Mouse (Mus musculus): ENCODE results near the gene Lipe. TPM values are rescaled to one million over a fixed set of nuclear protein-coding genes. Genes with fewer than 3 reads are reported as not detected.
A peak's percentile ranks its signal among the peaks of the same experiment; 100 is the strongest.
"Not testable (repeated sequence)": the region's sequence is repeated elsewhere in the genome, so short reads cannot be mapped to it uniquely, and the experiment has no call there.

Lipe gene
- polyA plus RNA-seq, 1 experiment from 2014 or later: 5.3 TPM

GRCm38 (mm10) chr7:25402671-25403101 is 4.2 kb upstream of the Lipe start:
- Histone ChIP-seq H3K36me3 (ENCODE audit: control insufficient read depth, insufficient read depth, low read length) (no peaks in the 10 kb centered on the region), H3K4me2 (ENCODE audit: low read length) (no peak overlapping the region), H3K4me1 (ENCODE audit: control insufficient read depth, insufficient read depth, low read length) (no peaks in the 10 kb centered on the region), H3K27ac (ENCODE audit: low read depth, low read length) (no peak overlapping the region), H3K4me3 (ENCODE audit: low read depth, low read length) (no peak overlapping the region), H3K9ac (ENCODE audit: low read length) (no peak overlapping the region), H3K9me3 (replicated peaks; ENCODE audit: control insufficient read depth, low read length) (no peaks in the 10 kb centered on the region), H3K27me3 (replicated peaks; ENCODE audit: control insufficient read depth, insufficient read depth, low read length) (no peaks in the 10 kb centered on the region)
- no peak for ATAC-seq
- 6% methylated on average over 2 of the region's 2 CpGs for WGBS
- DNase-seq (ENCODE audit: low spot score): peak; percentile 32

GRCm38 (mm10) chr7:25401986-25402385 is 3.5 kb upstream of the Lipe start:
- Histone ChIP-seq H3K9ac (ENCODE audit: low read length) (no peak overlapping the region), H3K4me2 (ENCODE audit: low read length) (no peak overlapping the region), H3K9me3 (replicated peaks; ENCODE audit: control insufficient read depth, low read length) (no peaks in the 10 kb centered on the region), H3K4me3 (ENCODE audit: low read depth, low read length) (no peak overlapping the region), H3K4me1 (ENCODE audit: control insufficient read depth, insufficient read depth, low read length) (no peaks in the 10 kb centered on the region), H3K27me3 (replicated peaks; ENCODE audit: control insufficient read depth, insufficient read depth, low read length) (no peaks in the 10 kb centered on the region), H3K36me3 (ENCODE audit: control insufficient read depth, insufficient read depth, low read length) (no peaks in the 10 kb centered on the region), H3K27ac (ENCODE audit: low read depth, low read length) (no peak overlapping the region)
- no peak for ATAC-seq
- 25% methylated on average over 5 of the region's 5 CpGs for WGBS
- DNase-seq (ENCODE audit: low spot score): no peak

- 65% methylated on average over 2 of the region's 2 CpGs for WGBS
These were observed 3.0 kb upstream of the Lipe start for GRCm38 (mm10) chr7:25401551-25401950.

GRCm38 (mm10) chr7:25399028-25399427 is 518 bp upstream of the Lipe start:
- not testable (repeated sequence) for H3K9ac ChIP-seq (ENCODE audit: low read length); ATAC-seq; H3K4me2 ChIP-seq (ENCODE audit: low read length); H3K9me3 ChIP-seq (replicated peaks; ENCODE audit: control insufficient read depth, low read length); H3K27me3 ChIP-seq (replicated peaks; ENCODE audit: control insufficient read depth, insufficient read depth, low read length); H3K4me3 ChIP-seq (ENCODE audit: low read depth, low read length); H3K27ac ChIP-seq (ENCODE audit: low read depth, low read length); DNase-seq (ENCODE audit: low spot score); H3K36me3 ChIP-seq (ENCODE audit: control insufficient read depth, insufficient read depth, low read length)
- peaks cover 10% of the 10 kb centered on the region for H3K4me1 ChIP-seq (ENCODE audit: control insufficient read depth, insufficient read depth, low read length)

More at GRCm38 (mm10) chr7:25401551-25401950, 3.0 kb upstream of the Lipe start:
- H3K4me2 ChIP-seq (ENCODE audit: low read length): no peak overlapping the region
- no peaks in the 10 kb centered on the region for H3K4me1 ChIP-seq (ENCODE audit: control insufficient read depth, insufficient read depth, low read length)
- H3K9me3 ChIP-seq (replicated peaks; ENCODE audit: control insufficient read depth, low read length): no peaks in the 10 kb centered on the region
- no peak overlapping the region for H3K27ac ChIP-seq (ENCODE audit: low read depth, low read length)
- ATAC-seq (no peak), DNase-seq (ENCODE audit: low spot score) (no peak)
- no peak overlapping the region for H3K4me3 ChIP-seq (ENCODE audit: low read depth, low read length)
- H3K36me3 ChIP-seq (ENCODE audit: control insufficient read depth, insufficient read depth, low read length): no peaks in the 10 kb centered on the region
- no peak overlapping the region for H3K9ac ChIP-seq (ENCODE audit: low read length)
- no peaks in the 10 kb centered on the region for H3K27me3 ChIP-seq (replicated peaks; ENCODE audit: control insufficient read depth, insufficient read depth, low read length)

- peak overlapping the region; percentile 62; the same call in 1 of the 2 replicates for H3K4me2 ChIP-seq (ENCODE audit: low read length)
- no peak for ATAC-seq
- peak overlapping the region; percentile 29; the same call in 1 of the 2 replicates for H3K9ac ChIP-seq (ENCODE audit: low read length)
- no peak for DNase-seq (ENCODE audit: low spot score)
- H3K9me3 ChIP-seq (replicated peaks; ENCODE audit: control insufficient read depth, low read length): no peaks in the 10 kb centered on the region
- 89% methylated on average over 14 of the region's 14 CpGs for WGBS
- H3K27ac ChIP-seq (ENCODE audit: low read depth, low read length): no peak overlapping the region; the same call in 1 of the 2 replicates
- no peaks in the 10 kb centered on the region for H3K36me3 ChIP-seq (ENCODE audit: control insufficient read depth, insufficient read depth, low read length)
- no peak overlapping the region for H3K4me3 ChIP-seq (ENCODE audit: low read depth, low read length)
- H3K4me1 ChIP-seq (ENCODE audit: control insufficient read depth, insufficient read depth, low read length): peaks cover 14% of the 10 kb centered on the region
- H3K27me3 ChIP-seq (replicated peaks; ENCODE audit: control insufficient read depth, insufficient read depth, low read length): no peaks in the 10 kb centered on the region
These were observed 1.9 kb downstream of the Lipe start for GRCm38 (mm10) chr7:25396621-25397020.

GRCm38 (mm10) chr7:25395558-25396521 is 2.7 kb downstream of the Lipe start:
- Histone ChIP-seq H3K4me3 (ENCODE audit: low read depth, low read length) (peak overlapping the region; percentile 56), H3K27me3 (replicated peaks; ENCODE audit: control insufficient read depth, insufficient read depth, low read length) (no peaks in the 10 kb centered on the region), H3K36me3 (ENCODE audit: control insufficient read depth, insufficient read depth, low read length) (no peaks in the 10 kb centered on the region), H3K4me2 (ENCODE audit: low read length) (peak overlapping the region; percentile 62), H3K9ac (ENCODE audit: low read length) (peak overlapping the region; percentile 73), H3K27ac (ENCODE audit: low read depth, low read length) (peak overlapping the region; percentile 22; the same call in 1 of the 2 replicates), H3K9me3 (replicated peaks; ENCODE audit: control insufficient read depth, low read length) (no peaks in the 10 kb centered on the region), H3K4me1 (ENCODE audit: control insufficient read depth, insufficient read depth, low read length) (peaks cover 14% of the 10 kb centered on the region)
- DNase-seq (ENCODE audit: low spot score) (peak; percentile 98), ATAC-seq (peak; percentile 98)
- WGBS: 7% methylated on average over 50 of the region's 52 CpGs

- Histone ChIP-seq H3K4me2 (ENCODE audit: low read length) (peak overlapping the region; percentile 62), H3K4me3 (ENCODE audit: low read depth, low read length) (peak overlapping the region; percentile 56), H3K27me3 (replicated peaks; ENCODE audit: control insufficient read depth, insufficient read depth, low read length) (no peaks in the 10 kb centered on the region), H3K9ac (ENCODE audit: low read length) (peak overlapping the region; percentile 73), H3K36me3 (ENCODE audit: control insufficient read depth, insufficient read depth, low read length) (no peaks in the 10 kb centered on the region), H3K27ac (ENCODE audit: low read depth, low read length) (no peak overlapping the region; the same call in 1 of the 2 replicates), H3K4me1 (ENCODE audit: control insufficient read depth, insufficient read depth, low read length) (peaks cover 14% of the 10 kb centered on the region), H3K9me3 (replicated peaks; ENCODE audit: control insufficient read depth, low read length) (no peaks in the 10 kb centered on the region)
- WGBS: 2% methylated on average over 21 of the region's 22 CpGs
- no peak for DNase-seq (ENCODE audit: low spot score)
- no peak for ATAC-seq
These were observed 3.3 kb downstream of the Lipe start for GRCm38 (mm10) chr7:25395186-25395557.

GRCm38 (mm10) chr7:25394754-25395153 is 3.8 kb downstream of the Lipe start:
- Histone ChIP-seq H3K36me3 (ENCODE audit: control insufficient read depth, insufficient read depth, low read length) (no peaks in the 10 kb centered on the region), H3K9me3 (replicated peaks; ENCODE audit: control insufficient read depth, low read length) (no peaks in the 10 kb centered on the region), H3K27ac (ENCODE audit: low read depth, low read length) (no peak overlapping the region), H3K4me1 (ENCODE audit: control insufficient read depth, insufficient read depth, low read length) (peaks cover 14% of the 10 kb centered on the region), H3K9ac (ENCODE audit: low read length) (peak overlapping the region; percentile 73), H3K4me2 (ENCODE audit: low read length) (peak overlapping the region; percentile 62), H3K27me3 (replicated peaks; ENCODE audit: control insufficient read depth, insufficient read depth, low read length) (no peaks in the 10 kb centered on the region), H3K4me3 (ENCODE audit: low read depth, low read length) (peak overlapping the region; percentile 56)
- ATAC-seq: no peak
- no peak for DNase-seq (ENCODE audit: low spot score)
- WGBS: 16% methylated on average over 7 of the region's 7 CpGs

All from forebrain, embryonic 14.5 days (tissue).